Mouse (Mus musculus) neural tube, embryonic 15.5 days (tissue): ENCODE results near the gene Drd5. TPM values are rescaled to one million over a fixed set of nuclear protein-coding genes. Genes with fewer than 3 reads are reported as not detected.

ENCODE experiments used
- ATAC-seq: fragments of 200-750 bp; cut with Nextera tagmentation; 2 replicates; pipeline ENCODE4 v1.8.0; 2017; ENCODE audit warnings: mild to moderate bottlenecking, moderate TSS enrichment, moderate library complexity; ENCODE audit not compliant: low FRiP score
- H3K27ac ChIP-seq: fragments of 300-500 bp; sonication (generic); replicated peaks from 2 replicates; pipeline ENCODE4 v1.5.1; 2015; ENCODE audit warnings: mild to moderate bottlenecking, inconsistent platforms
- H3K27me3 ChIP-seq: fragments of 300-500 bp; sonication (generic); replicated peaks from 2 replicates; pipeline ENCODE4 v1.6.1; 2015; ENCODE audit warnings: inconsistent platforms
- H3K36me3 ChIP-seq: fragments of 300-500 bp; sonication (generic); 2 replicates; pipeline ENCODE4 v1.6.1; 2015; ENCODE audit warnings: inconsistent platforms
- H3K4me1 ChIP-seq: fragments of 300-500 bp; sonication (generic); 2 replicates; pipeline ENCODE4 v1.6.1; 2015; ENCODE audit warnings: inconsistent platforms
- H3K4me2 ChIP-seq: fragments of 300-500 bp; sonication (generic); 2 replicates; pipeline ENCODE4 v1.6.1; 2015; ENCODE audit warnings: inconsistent platforms, mild to moderate bottlenecking, moderate library complexity
- H3K4me3 ChIP-seq: fragments of 300-500 bp; sonication (generic); replicated peaks from 2 replicates; pipeline ENCODE4 v1.5.1; 2015; ENCODE audit warnings: mild to moderate bottlenecking, inconsistent platforms
- H3K9ac ChIP-seq: fragments of 300-500 bp; sonication (generic); replicated peaks from 2 replicates; pipeline ENCODE4 v1.6.1; 2015; ENCODE audit warnings: mild to moderate bottlenecking, inconsistent platforms
- H3K9me3 ChIP-seq: fragments of 300-500 bp; sonication (generic); replicated peaks from 2 replicates; pipeline ENCODE4 v1.6.1; 2016; ENCODE audit warnings: inconsistent platforms
- WGBS: fragments of 180-500 bp; shearing (Covaris S2); methylation state at CpG from one replicate; pipeline ENCODE4 v1.1.7; 2015; ENCODE audit warnings: mixed read lengths; 5-methylcytosine and 5-hydroxymethylcytosine counted together
- polyA plus RNA-seq: library from polyadenylated mRNA; unstranded; fragments of >200 nt; fragmentation: Nextera tagmentation; extraction: Ambion mirVana; gene quantifications from 2 replicates; pipeline ENCODE4 v1.2.1, GENCODE M21; 2015

Drd5 gene
- polyA plus RNA-seq, 1 experiment from 2014 or later: 0.88 TPM

GRCm38 (mm10) chr5:38302651-38303050 is 16.5 kb upstream of the Drd5 start:
- H3K4me1 ChIP-seq: no peaks in the 10 kb centered on the region
- no peak for ATAC-seq
- H3K27ac ChIP-seq: no peak overlapping the region
- no peaks in the 10 kb centered on the region for H3K27me3 ChIP-seq
- H3K4me2 ChIP-seq: no peak overlapping the region
- H3K36me3 ChIP-seq: no peaks in the 10 kb centered on the region
- WGBS: 15% methylated on average over 12 of the region's 12 CpGs
- no peak overlapping the region for H3K9ac ChIP-seq
- H3K9me3 ChIP-seq: no peaks in the 10 kb centered on the region
- H3K4me3 ChIP-seq: no peak overlapping the region

DNA sequence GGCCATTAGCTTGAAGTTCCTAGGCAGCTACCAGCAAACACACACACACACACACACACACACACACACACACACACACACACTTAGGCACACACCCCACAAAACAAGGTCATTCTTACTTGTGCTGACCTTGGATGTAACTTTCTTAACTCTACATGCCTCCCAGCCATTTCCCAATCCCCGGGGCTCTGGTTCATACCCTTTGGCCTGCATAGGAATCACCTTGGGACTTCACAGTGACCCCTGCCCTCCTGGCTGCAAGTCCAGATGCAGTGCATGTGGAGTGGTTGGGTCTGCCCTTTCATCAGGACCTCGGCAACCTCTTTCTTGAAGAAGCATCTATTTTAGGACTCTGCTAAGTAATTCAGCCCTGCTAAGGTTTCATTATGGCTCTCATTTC is 13.9 kb upstream of the Drd5 start:
- no peak for ATAC-seq
- no peaks in the 10 kb centered on the region for H3K36me3 ChIP-seq
- WGBS: 85% methylated on average over 2 of the region's 2 CpGs
- no peaks in the 10 kb centered on the region for H3K9me3 ChIP-seq
- H3K4me3 ChIP-seq: no peak overlapping the region
- H3K9ac ChIP-seq: no peak overlapping the region
- H3K4me1 ChIP-seq: 0 out of 2 replicates have a peak, but pooled peaks cover 2% of the 10 kb centered on the region
- H3K27me3 ChIP-seq: peaks cover 5% of the 10 kb centered on the region; the same call in 1 of the 2 replicates
- H3K4me2 ChIP-seq: no peak overlapping the region
- H3K27ac ChIP-seq: no peak overlapping the region

GRCm38 (mm10) chr5:38307255-38308101 is 11.7 kb upstream of the Drd5 start:
- no peak overlapping the region for H3K27ac ChIP-seq
- peaks cover 5% of the 10 kb centered on the region; the same call in 1 of the 2 replicates for H3K27me3 ChIP-seq
- peak overlapping the region; percentile 51 for H3K9ac ChIP-seq
- peak overlapping the region; percentile 45 for H3K4me3 ChIP-seq
- peak; percentile 94 for ATAC-seq
- WGBS: 10% methylated on average over 26 of the region's 26 CpGs
- H3K36me3 ChIP-seq: no peaks in the 10 kb centered on the region
- H3K4me1 ChIP-seq: 0 out of 2 replicates have a peak, but pooled peaks cover 2% of the 10 kb centered on the region
- peak overlapping the region; percentile 75 for H3K4me2 ChIP-seq
- no peaks in the 10 kb centered on the region for H3K9me3 ChIP-seq

DNA sequence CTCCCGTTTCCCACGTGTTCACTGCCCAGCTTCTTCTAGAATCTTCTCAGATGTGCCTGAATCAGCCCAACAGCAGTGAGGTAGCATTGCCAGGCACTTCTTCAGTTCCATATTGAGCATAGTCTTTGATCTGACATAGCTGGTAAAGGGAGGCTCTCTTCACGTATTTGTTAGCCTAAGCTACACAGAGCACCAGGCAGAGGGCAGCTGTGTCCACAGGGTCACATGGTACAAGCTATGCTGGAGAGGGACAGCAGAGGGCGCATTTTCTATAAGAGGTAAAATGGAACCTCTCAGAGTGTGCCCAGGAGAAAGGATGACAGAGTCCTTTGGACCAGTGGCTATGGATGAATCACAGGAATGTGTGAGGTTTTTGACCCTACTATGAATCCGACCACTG is 10.3 kb upstream of the Drd5 start:
- 53% methylated on average over 5 of the region's 5 CpGs for WGBS
- Histone ChIP-seq H3K4me3 (no peak overlapping the region), H3K9ac (no peak overlapping the region), H3K4me2 (no peak overlapping the region), H3K4me1 (0 out of 2 replicates have a peak, but pooled peaks cover 2% of the 10 kb centered on the region), H3K27ac (no peak overlapping the region), H3K27me3 (peaks cover 5% of the 10 kb centered on the region; the same call in 1 of the 2 replicates), H3K9me3 (no peaks in the 10 kb centered on the region), H3K36me3 (no peaks in the 10 kb centered on the region)
- no peak; the same call in 1 of the 2 replicates for ATAC-seq

DNA sequence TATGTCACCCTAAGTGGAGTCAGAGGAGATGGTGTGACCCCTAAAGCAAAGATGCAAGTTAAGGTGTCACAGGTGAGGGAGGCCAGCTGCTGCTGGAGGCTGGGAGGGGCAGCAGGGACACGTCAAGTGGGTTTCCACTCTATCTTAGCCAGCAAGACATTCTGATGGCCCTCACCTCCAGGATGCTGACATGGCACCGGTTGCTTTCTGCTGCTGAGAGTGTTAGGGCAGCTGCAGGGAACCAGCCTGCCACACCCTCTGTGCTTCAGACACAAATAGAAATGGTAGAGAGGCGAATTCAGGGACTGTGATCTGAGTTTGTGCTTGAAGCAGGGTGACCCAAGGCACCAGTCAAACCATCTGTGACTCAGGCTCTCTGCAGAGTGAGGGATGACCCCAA is 9.4 kb upstream of the Drd5 start:
- WGBS: 81% methylated on average over 3 of the region's 3 CpGs
- peaks cover 5% of the 10 kb centered on the region; the same call in 1 of the 2 replicates for H3K27me3 ChIP-seq
- H3K27ac ChIP-seq: no peak overlapping the region
- no peak for ATAC-seq
- no peak overlapping the region for H3K4me2 ChIP-seq
- no peak overlapping the region for H3K4me3 ChIP-seq
- no peaks in the 10 kb centered on the region for H3K9me3 ChIP-seq
- 0 out of 2 replicates have a peak, but pooled peaks cover 2% of the 10 kb centered on the region for H3K4me1 ChIP-seq
- no peaks in the 10 kb centered on the region for H3K36me3 ChIP-seq
- H3K9ac ChIP-seq: no peak overlapping the region

- 62% methylated on average over 4 of the region's 4 CpGs for WGBS
- Histone ChIP-seq H3K4me3 (no peak overlapping the region), H3K36me3 (no peaks in the 10 kb centered on the region), H3K9me3 (no peaks in the 10 kb centered on the region), H3K4me1 (no peaks in the 10 kb centered on the region), H3K27me3 (no peaks in the 10 kb centered on the region; the same call in 1 of the 2 replicates), H3K4me2 (no peak overlapping the region), H3K27ac (no peak overlapping the region), H3K9ac (no peak overlapping the region)
- no peak for ATAC-seq
Measured at GRCm38 (mm10) chr5:38333381-38333780, 14.2 kb downstream of the Drd5 start.

GRCm38 (mm10) chr5:38334582-38334981 is 15.4 kb downstream of the Drd5 start:
- no peak overlapping the region for H3K4me3 ChIP-seq
- H3K36me3 ChIP-seq: no peaks in the 10 kb centered on the region
- ATAC-seq: no peak
- H3K4me2 ChIP-seq: no peak overlapping the region
- no peak overlapping the region for H3K9ac ChIP-seq
- H3K4me1 ChIP-seq: no peaks in the 10 kb centered on the region
- no peaks in the 10 kb centered on the region for H3K9me3 ChIP-seq
- H3K27me3 ChIP-seq: no peaks in the 10 kb centered on the region; the same call in 1 of the 2 replicates
- 44% methylated on average over 1 of the region's 1 CpGs for WGBS
- no peak overlapping the region for H3K27ac ChIP-seq

- no peak overlapping the region for H3K4me2 ChIP-seq
- no peaks in the 10 kb centered on the region for H3K36me3 ChIP-seq
- ATAC-seq: no peak
- WGBS: 72% methylated on average over 3 of the region's 3 CpGs
- H3K9ac ChIP-seq: no peak overlapping the region
- no peak overlapping the region for H3K4me3 ChIP-seq
- no peaks in the 10 kb centered on the region for H3K9me3 ChIP-seq
- no peaks in the 10 kb centered on the region for H3K27me3 ChIP-seq
- no peaks in the 10 kb centered on the region for H3K4me1 ChIP-seq
- no peak overlapping the region for H3K27ac ChIP-seq
Measured at GRCm38 (mm10) chr5:38343101-38343500, 23.9 kb downstream of the Drd5 start.

- Histone ChIP-seq H3K27ac (no peak overlapping the region), H3K36me3 (no peaks in the 10 kb centered on the region), H3K4me3 (no peak overlapping the region), H3K4me2 (no peak overlapping the region), H3K27me3 (no peaks in the 10 kb centered on the region), H3K9me3 (no peaks in the 10 kb centered on the region), H3K9ac (no peak overlapping the region), H3K4me1 (no peaks in the 10 kb centered on the region)
- ATAC-seq: no peak
- WGBS: 44% methylated on average over 10 of the region's 10 CpGs
Measured at GRCm38 (mm10) chr5:38346646-38347432, 27.7 kb downstream of the Drd5 start.

- H3K4me1 ChIP-seq: no peaks in the 10 kb centered on the region
- H3K9me3 ChIP-seq: no peaks in the 10 kb centered on the region
- no peak for ATAC-seq
- 13% methylated on average over 5 of the region's 5 CpGs for WGBS
- H3K4me2 ChIP-seq: no peak overlapping the region
- no peak overlapping the region for H3K27ac ChIP-seq
- H3K36me3 ChIP-seq: no peaks in the 10 kb centered on the region
- H3K27me3 ChIP-seq: no peaks in the 10 kb centered on the region
- H3K9ac ChIP-seq: no peak overlapping the region
- no peak overlapping the region for H3K4me3 ChIP-seq
Measured at GRCm38 (mm10) chr5:38350351-38350929, 31.3 kb downstream of the Drd5 start.

DNA sequence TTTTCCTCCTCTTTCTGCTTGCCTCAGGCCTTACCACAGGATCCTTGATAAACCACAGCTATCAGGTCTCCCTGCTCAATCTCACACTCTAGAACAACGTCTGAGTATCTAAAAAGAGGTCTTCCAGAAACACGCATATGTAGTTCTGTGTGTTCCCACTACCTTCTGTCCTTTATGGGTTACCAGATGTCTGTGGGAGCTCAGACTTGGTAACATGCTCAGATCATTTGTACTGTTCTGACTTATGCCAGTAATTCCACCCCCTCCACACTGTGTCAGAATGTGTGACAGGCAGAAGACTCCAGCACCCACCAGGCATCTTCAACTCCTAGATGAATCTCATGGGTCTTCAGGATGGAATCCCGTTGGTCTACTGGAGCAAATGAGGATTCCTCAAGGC is 37.8 kb downstream of the Drd5 start:
- H3K9ac ChIP-seq: no peak overlapping the region
- H3K9me3 ChIP-seq: no peaks in the 10 kb centered on the region
- H3K36me3 ChIP-seq: no peaks in the 10 kb centered on the region
- H3K27me3 ChIP-seq: no peaks in the 10 kb centered on the region
- WGBS: 83% methylated on average over 3 of the region's 3 CpGs
- H3K27ac ChIP-seq: no peak overlapping the region
- no peak for ATAC-seq
- no peak overlapping the region for H3K4me3 ChIP-seq
- H3K4me2 ChIP-seq: no peak overlapping the region
- H3K4me1 ChIP-seq: no peaks in the 10 kb centered on the region
